Mouse (Mus musculus) right cerebral cortex, adult 2 months (tissue): ENCODE data around the gene Gpha2.

Experiments used
- DNase-seq, 2 experiments: peaks; one replicate each; pipeline ENCODE4 v3.0.0; 2021 to 2022; ENCODE audit warnings: low spot score in 2 of 2

Gpha2 gene

DNA sequence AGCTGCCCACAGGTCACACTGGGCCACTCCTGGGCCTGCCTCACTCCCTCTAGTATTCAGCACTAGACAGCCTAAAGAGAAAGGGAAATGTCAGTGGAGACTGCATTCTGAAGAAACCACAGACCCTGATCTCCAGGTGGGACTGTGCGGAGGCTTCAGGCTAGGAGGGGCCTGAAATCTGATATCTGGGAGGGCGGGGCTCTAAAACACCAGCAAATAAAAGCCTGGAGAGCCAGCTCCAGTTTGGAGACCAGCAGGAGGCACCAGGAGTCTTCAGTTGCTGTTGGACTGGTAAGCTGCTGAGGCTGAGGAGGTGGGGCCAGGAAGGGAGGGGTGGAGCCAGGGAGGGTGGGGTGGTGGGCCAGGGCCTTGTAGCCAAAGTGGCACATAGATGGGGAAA lies at the start of gene Gpha2:
Gene Gpha2, plus strand, starts transcription at position 246 of the 400 bp plus-strand sequence.
- DNase-seq = no peak

DNA sequence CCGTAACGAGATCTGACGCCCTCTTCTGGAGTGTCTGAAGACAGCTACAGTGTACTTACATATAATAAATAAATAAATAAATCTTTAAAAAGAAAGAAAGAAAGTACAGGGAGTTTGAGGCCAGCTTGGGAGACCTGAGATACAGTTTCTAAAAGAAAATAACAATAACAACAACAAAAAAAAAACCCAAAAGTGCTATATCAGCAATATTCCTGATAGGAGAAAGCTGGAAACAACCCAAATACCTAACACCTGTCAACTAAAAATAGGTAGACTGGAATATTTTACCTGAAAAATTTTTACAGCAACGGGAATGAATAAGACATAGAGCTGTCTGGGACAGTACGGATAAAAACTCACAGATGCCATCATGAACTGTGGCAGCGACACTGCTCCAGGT lies 47.4 kb upstream of the Gpha2 start:
- no peak for DNase-seq

DNA sequence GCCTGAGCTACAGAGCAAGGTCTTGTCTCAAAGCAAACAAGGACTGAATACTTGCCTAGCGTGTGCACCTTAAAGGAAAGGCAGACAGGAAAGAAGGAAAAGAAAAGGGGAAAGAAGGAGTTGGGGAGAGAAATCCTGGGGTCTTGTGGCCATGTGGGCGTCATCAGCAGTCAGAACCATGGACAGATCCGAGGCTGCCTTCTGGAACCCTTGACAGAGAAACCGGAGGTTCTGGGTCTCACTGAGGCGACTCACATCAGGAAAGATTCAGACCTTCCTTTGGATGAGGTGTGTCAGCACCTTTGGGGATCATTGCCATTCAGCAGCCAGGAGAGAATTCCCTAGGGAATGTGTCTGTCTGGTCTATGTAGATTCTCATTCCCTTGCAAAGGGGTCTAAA lies 44.6 kb upstream of the Gpha2 start:
- no peak for DNase-seq

DNA sequence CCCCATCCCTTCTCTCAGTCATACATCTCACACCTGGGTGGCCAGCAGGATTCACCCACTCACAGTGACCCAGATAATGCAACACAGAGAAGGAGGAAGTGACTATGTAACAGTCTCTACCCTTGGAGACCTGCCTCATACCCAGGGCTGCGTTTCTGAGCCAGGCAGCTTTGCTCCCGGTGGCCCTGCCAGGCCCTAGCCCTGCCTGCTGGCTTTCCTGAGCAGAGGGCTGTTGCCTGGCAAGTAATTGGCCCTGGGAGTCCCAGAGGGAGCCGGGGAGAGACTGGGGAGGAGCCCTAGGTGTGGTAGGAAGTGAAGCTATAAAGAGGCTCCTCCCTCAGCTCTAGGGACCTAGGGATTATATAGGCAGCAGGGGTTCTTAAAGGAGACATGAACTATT lies 43.6 kb upstream of the Gpha2 start:
- peak; percentile 6 to 10 for DNase-seq

DNA sequence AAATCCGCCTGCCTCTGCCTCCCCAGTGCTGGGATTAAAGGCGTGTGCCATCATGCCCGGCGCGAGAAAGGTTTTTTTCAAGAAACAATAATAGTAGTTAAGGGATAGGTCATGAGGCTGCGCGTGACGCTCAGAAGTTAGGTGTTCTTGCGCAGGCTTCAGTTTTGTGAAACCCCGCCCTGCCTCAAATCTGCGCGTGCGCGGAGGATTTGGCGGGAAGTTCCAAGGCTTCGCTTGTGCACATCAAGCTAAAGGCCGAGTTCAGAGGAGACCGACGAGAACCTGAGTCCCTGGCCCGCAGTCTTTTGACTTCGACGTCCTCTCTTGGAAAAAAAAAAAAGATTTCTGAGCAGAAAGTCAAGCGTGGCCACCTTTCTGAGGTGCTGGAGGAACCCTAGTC lies 42.0 kb upstream of the Gpha2 start, which contains the start of gene Majin:
Gene Majin, plus strand, starts transcription at position 258 of the 400 bp plus-strand sequence.
- DNase-seq = no peak

DNA sequence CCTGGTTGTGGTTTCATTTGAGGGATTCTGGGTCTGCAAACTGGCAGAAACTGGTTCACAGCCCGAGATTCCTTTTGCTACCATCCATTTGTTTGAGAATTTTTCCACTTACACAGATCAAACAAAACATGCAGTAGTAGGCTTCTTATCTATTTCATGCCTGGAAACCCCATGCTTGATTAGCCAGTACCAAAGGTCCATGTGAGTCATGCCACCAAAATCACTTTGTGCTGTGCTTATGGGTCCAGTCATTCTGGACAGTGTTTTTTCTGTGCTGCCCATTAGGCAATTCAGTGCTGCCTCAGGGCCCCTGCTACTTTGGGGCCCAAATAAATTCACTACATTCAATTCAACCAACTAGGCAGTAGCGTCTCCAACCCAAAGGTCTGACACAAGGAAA lies 21.9 kb upstream of the Gpha2 start:
- DNase-seq = no peak

DNA sequence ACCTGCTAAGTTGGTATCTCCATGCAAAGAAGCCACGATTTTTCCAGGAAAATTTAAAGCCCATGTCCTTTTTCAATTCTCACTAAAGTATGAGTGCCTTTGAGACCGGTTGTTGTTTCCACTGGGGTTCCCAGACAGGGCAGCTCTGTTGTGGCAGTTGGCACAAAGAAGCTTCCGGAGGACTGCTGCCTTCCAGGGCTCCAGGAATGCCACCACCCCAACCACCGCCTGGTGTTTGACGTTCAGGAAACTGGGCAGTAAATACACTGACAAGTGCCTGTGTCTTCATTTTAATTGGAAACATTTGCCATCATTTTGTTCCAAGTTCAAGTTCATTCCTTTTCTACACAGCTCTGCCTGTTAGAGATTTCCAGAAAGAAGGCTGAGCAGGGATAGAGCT lies 19.5 kb upstream of the Gpha2 start:
- DNase-seq = no peak

DNA sequence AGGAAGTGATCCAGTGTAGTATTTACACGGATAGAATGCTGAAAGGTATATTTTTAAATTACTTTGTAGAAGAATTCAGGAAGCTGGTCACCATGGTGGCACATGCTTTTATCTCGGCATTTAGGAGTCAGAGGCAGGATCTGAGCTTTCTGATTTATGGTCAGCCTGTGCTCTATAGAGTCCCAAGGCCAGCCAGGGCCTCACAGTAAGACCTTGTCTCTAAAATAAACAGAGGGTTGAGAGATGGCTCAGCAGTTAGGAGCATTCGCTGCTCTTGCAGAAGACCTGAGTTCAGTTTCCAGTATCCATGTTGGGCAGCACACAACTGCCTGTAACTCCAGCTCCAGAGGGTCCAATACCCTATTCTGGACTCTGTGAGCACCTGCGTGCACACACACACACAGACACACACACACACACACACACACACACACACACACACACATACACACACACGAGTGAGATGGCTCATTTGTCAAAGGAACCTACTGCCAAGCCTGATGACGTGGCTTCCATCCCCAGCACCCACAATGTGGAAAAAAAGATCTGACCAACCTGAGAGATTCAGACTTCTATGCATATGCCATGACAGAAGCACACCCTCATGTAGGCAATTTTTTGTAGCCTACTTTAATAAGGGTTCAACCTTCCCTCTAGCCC lies 10.0 kb upstream of the Gpha2 start:
- DNase-seq = no peak

DNA sequence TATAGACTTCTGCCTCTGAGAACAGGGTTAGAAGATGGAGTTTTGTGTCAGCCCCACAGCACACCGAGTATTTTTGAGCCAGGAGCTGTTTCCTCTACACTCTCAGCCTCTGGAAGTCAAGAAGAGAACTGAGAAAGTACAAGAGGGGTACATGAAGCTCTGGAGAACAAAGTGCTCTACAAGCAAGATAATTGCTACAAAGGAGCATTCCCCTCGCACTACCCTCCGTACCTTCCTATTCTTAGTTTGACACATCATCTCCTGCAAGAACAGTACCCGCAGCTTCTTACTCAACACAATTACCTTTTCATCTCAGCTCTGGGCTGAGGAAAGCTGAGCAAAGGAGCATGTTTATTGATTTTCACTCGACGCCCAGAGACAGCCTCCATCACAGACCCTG lies 7.6 kb upstream of the Gpha2 start:
- no peak for DNase-seq

DNA sequence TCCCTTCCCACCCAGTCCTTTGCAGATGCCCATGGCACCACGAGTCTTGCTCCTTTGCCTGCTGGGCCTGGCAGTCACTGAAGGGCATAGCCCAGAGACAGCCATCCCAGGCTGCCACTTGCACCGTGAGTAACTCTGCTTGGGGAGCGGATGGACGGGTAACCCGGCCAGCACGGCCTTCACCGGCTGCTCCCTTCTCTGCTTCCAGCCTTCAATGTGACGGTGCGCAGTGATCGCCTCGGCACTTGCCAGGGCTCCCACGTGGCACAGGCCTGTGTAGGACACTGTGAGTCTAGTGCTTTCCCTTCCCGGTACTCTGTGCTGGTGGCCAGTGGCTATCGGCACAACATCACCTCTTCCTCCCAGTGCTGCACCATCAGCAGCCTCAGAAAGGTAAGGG lies 583 bp downstream of the Gpha2 start:
- DNase-seq = no peak

DNA sequence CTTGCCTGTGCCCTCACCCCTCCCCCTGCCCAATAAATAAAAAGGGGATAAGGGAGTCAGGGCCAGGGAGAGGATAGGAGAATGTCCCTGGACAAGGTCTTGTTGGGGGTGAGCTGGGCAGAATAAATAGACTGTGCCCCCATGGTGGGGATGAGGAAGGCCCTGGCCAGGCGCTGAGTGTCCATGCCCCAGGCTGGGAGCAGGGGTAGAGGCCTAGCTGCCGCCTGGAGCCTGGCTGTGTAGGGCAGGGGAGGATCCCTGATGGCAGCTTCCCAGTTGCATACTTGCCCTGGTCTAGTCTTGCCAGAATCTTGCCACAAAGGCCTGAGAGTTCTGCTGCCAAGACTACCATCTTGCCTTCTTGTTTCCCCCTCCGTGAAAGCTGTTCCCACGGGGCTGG lies 1.7 kb downstream of the Gpha2 start:
- DNase-seq = no peak

DNA sequence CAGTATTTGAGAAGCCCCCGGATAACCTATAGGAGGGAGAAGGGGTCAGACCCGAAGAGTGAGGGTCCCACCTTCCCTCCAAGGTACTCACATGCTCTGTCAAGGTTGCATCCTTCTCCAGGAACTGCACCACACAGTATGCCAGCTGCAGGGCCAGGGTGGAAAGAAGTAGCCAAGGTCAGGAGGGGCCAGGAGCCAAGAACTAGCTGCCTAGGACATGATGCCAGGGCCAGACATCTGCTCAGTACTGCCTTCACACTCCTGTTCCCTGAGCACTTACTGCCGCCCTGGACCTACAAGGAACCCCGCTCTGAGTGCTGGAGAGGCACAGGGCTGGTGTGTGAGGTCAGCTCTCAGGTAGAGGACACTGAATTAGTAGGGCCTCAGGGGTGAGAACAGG lies 4.2 kb downstream of the Gpha2 start:
- no peak for DNase-seq

DNA sequence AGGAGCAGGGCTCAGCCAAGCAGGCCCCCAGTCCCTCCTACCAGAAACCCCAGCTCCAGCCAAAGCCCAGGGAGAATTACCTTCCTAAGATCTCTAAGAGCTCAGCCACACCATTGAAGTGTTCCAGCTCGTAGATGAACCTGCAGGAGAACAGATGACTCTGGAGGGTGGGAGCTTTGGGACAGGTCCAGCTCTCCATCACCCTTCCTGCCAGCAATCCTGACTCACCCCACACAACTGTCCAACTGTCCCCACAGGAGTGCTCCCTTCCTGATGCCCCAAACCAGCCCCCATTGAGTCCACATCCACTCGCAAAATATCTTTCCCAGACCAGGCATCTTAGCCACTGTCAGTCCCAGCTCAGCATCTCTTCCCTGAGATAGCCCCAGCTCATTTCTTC lies 4.9 kb downstream of the Gpha2 start:
- no peak for DNase-seq

DNA sequence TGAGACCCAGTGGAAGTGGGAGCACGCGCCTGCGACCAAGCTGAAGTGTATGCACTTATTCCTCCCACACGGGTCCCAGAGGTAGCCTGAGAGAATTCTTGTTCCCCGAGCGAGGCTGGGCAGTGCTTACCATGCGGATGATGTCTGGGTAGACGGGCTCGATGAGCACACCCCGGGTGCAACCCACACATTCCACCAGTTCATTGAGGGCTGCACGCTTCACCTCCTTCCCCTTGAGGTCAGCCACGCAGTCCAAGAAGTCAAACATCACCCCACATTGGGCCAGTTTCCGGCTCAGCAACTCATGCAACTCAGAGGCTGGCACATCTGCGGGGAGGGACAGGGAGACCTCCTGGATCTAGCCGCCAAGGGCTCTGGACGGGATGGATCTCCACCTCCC lies 7.5 kb downstream of the Gpha2 start:
- no peak for DNase-seq

DNA sequence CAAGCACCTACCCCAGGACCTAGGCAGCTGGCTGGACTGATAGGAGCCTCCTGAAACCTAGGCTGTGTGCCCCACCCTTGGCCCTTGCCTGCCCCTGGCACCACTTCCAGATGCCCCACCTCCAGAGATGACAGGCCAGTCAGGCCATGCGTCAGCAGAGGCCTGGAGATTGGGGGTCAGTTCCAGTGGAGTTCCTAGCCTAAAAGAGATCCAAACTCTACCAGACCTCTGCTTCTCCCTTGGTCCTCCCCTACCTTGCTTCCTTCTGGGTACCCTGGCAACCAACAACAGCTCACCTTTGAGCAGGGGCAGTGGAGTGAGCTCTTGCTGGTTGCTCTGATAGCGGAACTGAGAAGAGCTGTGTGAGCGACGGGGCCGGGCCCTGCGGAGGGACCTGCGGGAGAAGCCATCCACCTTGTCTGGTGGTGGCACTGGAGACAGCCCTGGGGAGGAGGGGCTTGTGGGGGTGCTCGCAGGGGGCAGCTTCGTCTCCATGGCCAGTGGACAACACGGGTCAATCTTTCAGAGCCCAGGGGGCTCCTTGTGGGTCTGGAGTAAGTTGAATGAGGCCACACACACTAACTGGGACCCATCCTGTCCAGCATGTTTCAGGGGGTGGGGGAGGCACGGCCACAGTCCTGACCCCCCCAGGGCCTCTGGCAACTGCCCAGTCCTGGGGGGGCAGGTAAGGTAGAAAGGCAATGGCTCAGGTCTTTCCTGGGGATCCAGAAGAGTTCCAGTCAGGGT lies 8.3 kb downstream of the Gpha2 start:
- no peak for DNase-seq

DNA sequence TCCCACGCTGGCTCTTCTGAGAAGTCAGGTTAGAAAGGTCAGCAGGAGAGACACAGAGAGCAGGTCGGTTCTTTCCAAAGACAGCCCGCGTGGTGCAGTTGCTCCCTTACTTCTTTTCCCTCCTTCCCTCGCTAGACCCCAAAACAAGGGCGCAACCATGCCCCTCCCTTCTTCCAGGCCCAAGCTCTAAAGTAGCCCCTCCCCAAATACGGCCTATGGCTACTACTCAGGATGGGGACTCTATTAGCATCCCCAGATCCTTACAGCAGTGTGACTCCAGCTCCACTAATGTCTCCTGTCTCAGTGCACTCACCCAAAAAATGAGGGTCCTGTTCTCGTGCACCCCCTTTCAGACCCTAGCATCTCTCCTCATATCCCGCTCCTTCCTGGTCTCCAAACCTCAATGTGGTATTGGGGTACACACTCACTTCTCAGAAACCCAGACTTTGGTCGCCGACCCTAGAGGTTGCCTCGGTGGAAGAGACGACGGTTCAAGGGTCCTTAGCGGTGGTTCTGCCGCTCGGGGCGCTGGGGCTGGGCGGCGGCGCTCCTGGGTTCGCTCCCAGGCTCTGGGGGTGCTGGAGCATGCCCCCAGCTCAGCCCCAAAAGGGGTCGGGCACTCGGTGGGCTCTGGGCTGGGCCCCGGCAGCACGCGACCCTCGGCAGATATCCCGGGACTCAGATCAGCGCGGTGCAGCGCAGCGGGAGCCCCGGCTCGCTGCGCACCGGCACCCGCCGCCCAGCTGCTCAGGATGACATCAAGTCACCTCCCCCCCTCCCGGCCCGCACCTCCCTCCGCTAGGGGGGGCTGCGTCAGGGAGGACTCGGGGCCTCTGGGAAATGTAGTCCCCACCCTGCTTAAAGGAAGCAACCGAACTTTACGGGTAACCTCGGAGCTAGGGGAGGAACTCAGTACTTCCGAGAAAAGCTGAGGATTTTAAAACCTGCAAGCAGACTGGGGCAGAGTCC lies 9.2 kb downstream of the Gpha2 start, which contains the start of gene Ppp2r5b:
Gene Ppp2r5b, minus strand, starts transcription at position 789 of the 969 bp plus-strand sequence.
- DNase-seq = peak; percentile 92 to 93

DNA sequence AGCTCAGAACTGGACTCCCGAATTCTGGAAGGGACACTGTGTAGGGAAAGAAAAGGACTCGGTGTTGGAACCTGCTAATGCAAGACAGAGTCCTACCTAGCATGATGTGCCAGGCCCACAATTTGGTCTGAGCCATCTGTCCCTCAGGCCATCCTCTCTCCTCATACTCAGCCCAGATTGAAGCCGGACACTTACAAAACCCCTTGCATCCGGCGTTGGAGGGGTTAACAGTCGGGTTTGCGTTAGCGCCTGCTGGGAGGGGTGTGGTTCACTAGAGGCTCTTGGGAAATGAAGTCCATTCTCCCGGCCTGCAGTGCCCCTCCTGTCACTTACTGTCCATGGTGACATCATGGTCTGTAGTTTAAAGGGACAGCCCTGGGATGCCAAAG lies 9.9 kb downstream of the Gpha2 start:
- peak; percentile 91 to 92 for DNase-seq

DNA sequence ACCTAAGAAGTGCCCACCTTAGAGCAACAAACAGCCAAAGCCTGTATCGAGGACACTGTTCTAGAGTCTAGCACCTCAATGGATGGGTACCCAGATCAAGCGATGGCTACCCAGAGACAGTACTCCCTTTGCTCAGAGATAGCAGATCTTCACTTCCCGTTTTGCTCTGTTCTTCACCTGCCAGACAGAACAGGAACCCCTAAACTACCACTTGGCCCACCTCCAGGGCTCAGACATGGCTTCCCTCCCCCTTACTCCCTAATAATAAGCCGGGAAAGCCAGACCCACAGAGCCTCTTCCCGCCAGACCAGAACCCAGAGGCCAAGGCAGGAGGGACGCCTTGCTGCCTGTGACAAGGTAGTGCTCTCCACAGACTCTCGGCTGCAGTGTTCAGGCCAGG lies 10.7 kb downstream of the Gpha2 start:
- DNase-seq = no peak

DNA sequence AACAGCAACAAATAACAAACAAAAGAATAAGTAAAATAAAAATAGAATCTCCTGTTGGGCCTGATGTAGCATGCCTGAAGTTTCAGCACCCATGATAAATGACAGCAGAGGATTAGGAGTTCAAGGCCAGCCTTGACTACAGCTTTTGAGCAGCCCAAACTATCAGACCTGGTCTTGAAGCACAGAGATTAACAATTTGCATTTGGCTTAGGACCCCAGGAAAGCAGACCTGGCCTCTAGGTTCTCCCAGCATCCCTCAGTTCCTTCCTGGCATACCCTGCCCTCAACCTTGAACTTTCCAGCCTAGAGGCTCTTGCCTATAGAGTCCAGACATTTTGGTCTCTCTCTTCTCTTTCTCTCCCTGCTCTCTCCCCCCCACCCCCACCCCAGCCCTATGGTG lies 12.6 kb downstream of the Gpha2 start:
- DNase-seq = no peak

DNA sequence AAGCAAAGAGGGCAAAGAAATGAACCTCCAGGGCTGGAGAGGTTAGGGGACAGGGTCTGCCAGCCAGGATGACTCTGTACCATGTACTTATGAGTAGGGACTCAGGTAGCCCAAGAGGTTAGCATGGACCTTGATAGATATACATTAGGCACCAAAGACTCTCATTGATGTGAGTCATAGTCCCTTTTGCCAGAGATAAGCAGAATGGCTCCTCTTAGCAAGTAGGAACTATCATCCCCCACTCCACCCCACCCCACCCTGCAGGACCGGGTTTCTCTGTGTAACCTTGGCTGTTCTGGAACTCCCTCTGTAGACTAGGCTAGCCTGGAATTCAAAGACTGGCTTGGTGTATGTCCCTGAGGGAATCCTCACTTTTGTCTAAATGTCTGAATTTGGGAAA lies 14.0 kb downstream of the Gpha2 start:
- no peak for DNase-seq

DNA sequence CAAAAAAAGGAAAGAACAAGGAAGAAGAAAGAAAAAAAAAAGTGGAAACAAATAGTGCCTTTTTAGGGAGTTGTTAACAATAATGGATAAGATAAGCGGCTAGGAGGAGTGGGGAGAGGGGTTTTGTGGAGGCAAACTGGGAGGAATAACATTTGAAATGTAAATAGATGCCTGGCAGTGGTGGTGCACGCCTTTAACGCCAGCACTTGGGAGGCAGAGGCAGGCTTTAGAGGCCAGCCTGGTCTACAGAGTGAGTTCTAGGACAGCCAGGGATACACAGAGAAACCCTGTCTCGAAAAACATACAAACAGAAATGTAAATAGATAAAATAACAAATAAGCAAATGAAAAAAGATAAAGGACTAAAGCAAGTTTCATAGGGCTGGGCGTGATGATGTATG lies 14.5 kb downstream of the Gpha2 start:
- DNase-seq = no peak
